Mouse (Mus musculus) olfactory bulb, adult 2 months (tissue): ENCODE measurements at regions not wholly inside any gene's neighbourhood (a gene's known extent, or its start where the extent isn't known, plus 50 kb on each side); places are given as distances from the start of the nearest gene placed in this dataset.

Experiments
- CTCF ChIP-seq: fragments of 200-500 bp; IDR thresholded peaks from 2 replicates; pipeline ENCODE4 v1.5.1; 2012; ENCODE audit warnings: low read depth, mild to moderate bottlenecking, low read length, moderate library complexity; ENCODE audit not compliant: insufficient read depth
- POLR2A ChIP-seq: fragments of 200-500 bp; IDR thresholded peaks from 2 replicates; pipeline ENCODE4 v1.6.1; 2012; ENCODE audit warnings: mild to moderate bottlenecking, low read depth, low read length, moderate library complexity; ENCODE audit not compliant: insufficient read depth

- TF ChIP-seq POLR2A (no peak), CTCF (no peak)
These were observed 243.4 kb upstream of the Brinp1 start for GRCm38 (mm10) chr4:69197577-69197976.
